Mouse (Mus musculus) C2C12 (cell line): Measurements from ENCODE around the gene Lrrc17. TPM values are rescaled to one million over a fixed set of nuclear protein-coding genes. Genes with fewer than 3 reads are reported as not detected.
A peak's percentile ranks its signal among the peaks of the same experiment; 100 is the strongest.

Experiments
- H3K27me3 ChIP-seq: one replicate; pipeline ENCODE4 v1.6.1; 2011; ENCODE audit not compliant: control insufficient read depth, insufficient read depth, insufficient read length
- H3K36me3 ChIP-seq: one replicate; pipeline ENCODE4 v1.6.1; 2011; ENCODE audit not compliant: control insufficient read depth, insufficient read depth
- H3K4me3 ChIP-seq: one replicate; pipeline ENCODE4 v1.5.1; 2011; ENCODE audit warnings: mild to moderate bottlenecking, control low read depth; ENCODE audit not compliant: poor library complexity, insufficient read depth, severe bottlenecking
- H3K79me2 ChIP-seq: one replicate; pipeline ENCODE4 v1.6.1; 2011; ENCODE audit not compliant: control insufficient read depth, insufficient read depth
- H3K79me3 ChIP-seq: one replicate; pipeline ENCODE4 v1.6.1; 2011; ENCODE audit warnings: low read depth, control low read depth
- H3ac ChIP-seq: one replicate; pipeline ENCODE3; 2011; ENCODE audit warnings: low read depth; ENCODE audit not compliant: control insufficient read depth, insufficient read length
- CEBPB ChIP-seq: IDR thresholded peaks from one replicate; pipeline ENCODE4 v1.6.1; 2011; ENCODE audit warnings: low read depth, mild to moderate bottlenecking, control low read depth, moderate library complexity
- CTCF ChIP-seq: IDR thresholded peaks from one replicate; pipeline ENCODE4 v1.5.1; 2011; ENCODE audit not compliant: control insufficient read depth, insufficient read depth, insufficient read length
- FOSL1 ChIP-seq: IDR thresholded peaks from one replicate; pipeline ENCODE4 v1.8.0; 2011; ENCODE audit warnings: mild to moderate bottlenecking, low read length; ENCODE audit not compliant: poor library complexity, insufficient read depth, severe bottlenecking
- MAX ChIP-seq: IDR thresholded peaks from one replicate; pipeline ENCODE4 v1.6.1; 2011; ENCODE audit warnings: mild to moderate bottlenecking, control low read depth
- MYOD1 ChIP-seq: IDR thresholded peaks from one replicate; pipeline ENCODE4 v1.6.1; 2011; ENCODE audit warnings: low read depth; ENCODE audit not compliant: control insufficient read depth, insufficient read length
- MYOG ChIP-seq: IDR thresholded peaks from one replicate; pipeline ENCODE4 v1.6.1; 2011; ENCODE audit not compliant: control insufficient read depth, insufficient read length; ENCODE audit errors: extremely low read depth
- USF1 ChIP-seq: IDR thresholded peaks from one replicate; pipeline ENCODE4 v1.6.1; 2011; ENCODE audit warnings: low read depth, mild to moderate bottlenecking, control low read depth, moderate library complexity
- polyA plus RNA-seq: library from polyadenylated mRNA; unstranded; fragments of >200 nt; fragmentation: generic; extraction: Trizol; gene quantifications from one replicate; pipeline ENCODE4 v1.2.1, GENCODE M21; 2012; ENCODE audit warnings: missing spikeins

Lrrc17 gene
- polyA plus RNA-seq, 1 experiment: 22.7 TPM

DNA sequence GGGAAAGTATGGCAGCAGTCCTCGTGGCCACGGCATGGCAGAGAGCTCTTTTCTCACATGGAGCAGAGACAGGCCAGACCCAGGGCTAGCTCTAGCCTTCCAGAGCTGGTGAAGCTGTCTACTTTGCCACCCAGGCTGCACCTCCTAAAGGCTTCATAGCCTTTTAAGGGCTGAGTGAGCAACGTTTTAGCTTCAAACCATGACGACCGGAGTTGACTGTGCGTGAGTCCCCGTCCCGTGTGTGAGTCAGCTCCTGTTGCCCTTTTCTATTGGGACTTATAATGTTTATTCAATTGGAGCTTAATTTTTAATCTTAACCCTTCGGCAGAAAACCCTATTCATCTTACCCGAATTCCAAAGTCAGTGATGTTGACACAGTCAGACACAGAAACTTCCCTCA, 43.2 kb upstream of the Lrrc17 start:
- no peaks in the 10 kb centered on the region for H3K36me3 ChIP-seq
- peak overlapping the region; percentile 24 for H3ac ChIP-seq
- H3K79me2 ChIP-seq: no peaks in the 10 kb centered on the region
- H3K79me3 ChIP-seq: no peaks in the 10 kb centered on the region
- H3K27me3 ChIP-seq: no peaks in the 10 kb centered on the region
- no peak for TF ChIP-seq MYOG
- TF ChIP-seq MAX: no peak
- no peak for TF ChIP-seq FOSL1
- H3K4me3 ChIP-seq: no peak overlapping the region

GRCm38 (mm10) chr5:21500941-21501340, 42.4 kb upstream of the Lrrc17 start:
- Histone ChIP-seq H3K79me2 (no peaks in the 10 kb centered on the region), H3K36me3 (no peaks in the 10 kb centered on the region), H3ac (no peak overlapping the region), H3K79me3 (no peaks in the 10 kb centered on the region), H3K4me3 (no peak overlapping the region), H3K27me3 (no peaks in the 10 kb centered on the region)
- no peak for TF ChIP-seq MYOD1
- no peak for TF ChIP-seq CTCF

DNA sequence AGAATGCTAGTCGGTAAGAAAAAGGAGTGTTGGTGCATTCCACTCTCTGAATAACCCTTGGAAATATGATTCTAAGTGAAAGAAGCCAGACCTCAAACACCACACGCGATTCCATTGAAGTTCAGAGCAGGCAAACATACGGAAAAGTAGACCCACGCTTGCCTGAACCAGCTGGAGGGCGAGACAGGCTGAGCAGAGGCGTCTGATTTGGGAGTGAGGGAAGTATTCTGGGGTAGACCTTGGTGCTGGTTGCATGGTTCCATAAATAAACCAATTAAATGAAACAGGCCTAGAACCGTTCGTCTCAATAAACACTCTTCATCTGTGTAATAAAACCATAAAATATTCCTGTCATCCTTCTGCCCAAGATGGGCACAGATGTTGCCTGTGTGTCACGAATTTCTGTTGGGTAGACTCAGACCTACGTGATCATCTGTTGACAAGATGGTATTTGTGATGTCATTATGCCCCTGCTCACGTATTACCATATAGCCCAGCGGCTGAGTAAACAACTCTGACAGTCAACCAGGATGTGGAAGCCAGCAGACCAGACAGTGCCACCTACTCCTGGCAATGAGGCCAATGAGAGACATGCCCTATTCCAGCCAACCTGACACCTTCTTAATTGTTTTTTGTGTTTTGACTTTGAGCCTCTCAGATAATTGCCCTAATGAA, 40.3 kb upstream of the Lrrc17 start:
- H3K79me3 ChIP-seq: no peaks in the 10 kb centered on the region
- peak; percentile 60 for TF ChIP-seq MYOD1
- no peak for TF ChIP-seq CTCF
- TF ChIP-seq USF1: no peak
- TF ChIP-seq MAX: no peak
- no peak for TF ChIP-seq CEBPB
- no peak for TF ChIP-seq MYOG
- no peak for TF ChIP-seq FOSL1
- H3ac ChIP-seq: no peak overlapping the region
- no peak overlapping the region for H3K4me3 ChIP-seq
- no peaks in the 10 kb centered on the region for H3K27me3 ChIP-seq
- H3K36me3 ChIP-seq: no peaks in the 10 kb centered on the region
- H3K79me2 ChIP-seq: no peaks in the 10 kb centered on the region

- no peaks in the 10 kb centered on the region for H3K79me3 ChIP-seq
- H3K4me3 ChIP-seq: no peak overlapping the region
- TF ChIP-seq USF1 (no peak), FOSL1 (no peak), MYOD1 (peak; percentile 64)
- H3K79me2 ChIP-seq: no peaks in the 10 kb centered on the region
- H3ac ChIP-seq: no peak overlapping the region
- H3K36me3 ChIP-seq: no peaks in the 10 kb centered on the region
- no peaks in the 10 kb centered on the region for H3K27me3 ChIP-seq
These were observed 38.2 kb upstream of the Lrrc17 start for GRCm38 (mm10) chr5:21505159-21505558.

DNA sequence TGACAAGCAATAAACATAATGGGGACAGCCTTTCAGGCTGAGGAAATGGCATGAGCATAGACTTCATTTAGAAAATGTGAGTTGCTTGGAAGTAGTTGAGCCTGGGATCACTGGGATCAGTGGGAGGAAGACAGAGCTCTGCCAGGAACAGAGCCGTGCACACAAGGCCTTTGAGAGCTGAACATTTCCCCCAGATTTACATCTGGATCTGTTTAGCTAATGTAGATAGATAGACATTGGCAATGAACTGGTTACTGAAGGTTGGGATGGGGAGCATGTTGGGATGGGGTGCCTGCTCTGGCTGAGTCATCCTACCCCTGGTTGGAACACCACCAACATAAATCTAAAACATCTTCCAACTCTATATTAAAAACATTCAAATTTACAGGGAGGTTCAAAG, 36.5 kb upstream of the Lrrc17 start:
- Histone ChIP-seq H3K79me3 (no peaks in the 10 kb centered on the region), H3K27me3 (no peaks in the 10 kb centered on the region), H3K4me3 (no peak overlapping the region), H3K36me3 (no peaks in the 10 kb centered on the region), H3K79me2 (no peaks in the 10 kb centered on the region), H3ac (no peak overlapping the region)
- no peak for TF ChIP-seq MYOD1
- TF ChIP-seq USF1: no peak
- TF ChIP-seq FOSL1: no peak

GRCm38 (mm10) chr5:21509801-21510200, 33.6 kb upstream of the Lrrc17 start:
- H3K79me3 ChIP-seq: no peaks in the 10 kb centered on the region
- no peak overlapping the region for H3ac ChIP-seq
- no peak overlapping the region for H3K4me3 ChIP-seq
- H3K27me3 ChIP-seq: no peaks in the 10 kb centered on the region
- H3K79me2 ChIP-seq: no peaks in the 10 kb centered on the region
- no peak for TF ChIP-seq MYOD1
- no peak for TF ChIP-seq FOSL1
- no peak for TF ChIP-seq MYOG
- no peak for TF ChIP-seq CTCF
- TF ChIP-seq CEBPB: no peak
- no peaks in the 10 kb centered on the region for H3K36me3 ChIP-seq

- Histone ChIP-seq H3K36me3 (no peaks in the 10 kb centered on the region), H3K4me3 (no peak overlapping the region), H3ac (no peak overlapping the region), H3K79me2 (no peaks in the 10 kb centered on the region), H3K27me3 (no peaks in the 10 kb centered on the region), H3K79me3 (no peaks in the 10 kb centered on the region)
- TF ChIP-seq FOSL1 (no peak), USF1 (no peak), CEBPB (no peak), MYOG (no peak)
These were observed 30.0 kb upstream of the Lrrc17 start for GRCm38 (mm10) chr5:21513363-21513762.
